Mouse (Mus musculus) midbrain, embryonic 14.5 days (tissue): ENCODE results near the gene Myo1d. TPM values are rescaled to one million over a fixed set of nuclear protein-coding genes. Genes with fewer than 3 reads are reported as not detected.

Experiments
- ATAC-seq: fragments of 200-750 bp; cut with Nextera tagmentation; 2 replicates; pipeline ENCODE4 v1.8.0; 2017; ENCODE audit warnings: moderate number of reproducible peaks, moderate library complexity; ENCODE audit not compliant: low FRiP score, low TSS enrichment
- DNase-seq: peaks from one replicate; pipeline ENCODE4 v3.0.0-alpha.2; 2015
- H3K27ac ChIP-seq: fragments of 300-500 bp; sonication (generic); replicated peaks from 2 replicates; pipeline ENCODE4 v1.5.1; 2014; ENCODE audit warnings: mild to moderate bottlenecking, low read depth, low read length, moderate library complexity
- H3K27me3 ChIP-seq: fragments of 300-500 bp; sonication (generic); 2 replicates; pipeline ENCODE4 v1.6.1; 2014; ENCODE audit warnings: low read length, control low read depth, mixed read lengths; ENCODE audit not compliant: control insufficient read depth, insufficient read depth
- H3K36me3 ChIP-seq: fragments of 300-500 bp; sonication (generic); 2 replicates; pipeline ENCODE4 v1.6.1; 2014; ENCODE audit warnings: low read length, control low read depth; ENCODE audit not compliant: control insufficient read depth, insufficient read depth
- H3K4me1 ChIP-seq: fragments of 300-500 bp; sonication (generic); 2 replicates; pipeline ENCODE4 v1.6.1; 2014; ENCODE audit warnings: mild to moderate bottlenecking, antibody characterized with exemption, low read length, control low read depth; ENCODE audit not compliant: control insufficient read depth, insufficient read depth
- H3K4me2 ChIP-seq: fragments of 300-500 bp; sonication (generic); 2 replicates; pipeline ENCODE4 v1.6.1; 2014; ENCODE audit warnings: mild to moderate bottlenecking, low read length, moderate library complexity
- H3K4me3 ChIP-seq: fragments of 300-500 bp; sonication (generic); replicated peaks from 2 replicates; pipeline ENCODE4 v1.5.1; 2014; ENCODE audit warnings: low read depth, low read length
- H3K9ac ChIP-seq: fragments of 300-500 bp; sonication (generic); replicated peaks from 2 replicates; pipeline ENCODE4 v1.6.1; 2014; ENCODE audit warnings: mild to moderate bottlenecking, low read length, moderate library complexity
- H3K9me3 ChIP-seq: fragments of 300-500 bp; sonication (generic); 2 replicates; pipeline ENCODE4 v1.6.1; 2016; ENCODE audit warnings: low read length, control low read depth, mixed read lengths; ENCODE audit not compliant: control insufficient read depth
- WGBS: fragments of 180-500 bp; shearing (Covaris S2); extraction: QIAGEN DNeasy Blood & Tissue Kit; methylation state at CpG from one replicate; pipeline ENCODE4 v1.1.7; 2014; 5-methylcytosine and 5-hydroxymethylcytosine counted together
- polyA plus RNA-seq: library from polyadenylated mRNA; unstranded; fragments of >200 nt; fragmentation: Nextera tagmentation; extraction: Ambion mirVana; gene quantifications from 2 replicates; pipeline ENCODE4 v1.2.1, GENCODE M21; 2014

The Myo1d gene
- polyA plus RNA-seq, 1 experiment from 2014 or later, result 2.6 TPM

GRCm38 (mm10) chr11:80489172-80489881, 290.5 kb downstream of the Myo1d start:
- no peaks in the 10 kb centered on the region for H3K36me3 ChIP-seq
- 0 out of 2 replicates have a peak overlapping the region, but pooled peaks have one; percentile 12 for H3K9ac ChIP-seq
- no peak overlapping the region for H3K4me3 ChIP-seq
- peaks cover 46% of the 10 kb centered on the region for H3K4me1 ChIP-seq
- H3K4me2 ChIP-seq, result no peak overlapping the region
- no peak for ATAC-seq
- H3K27me3 ChIP-seq, result no peaks in the 10 kb centered on the region
- peak overlapping the region; percentile 49; the same call in 1 of the 2 replicates for H3K27ac ChIP-seq
- H3K9me3 ChIP-seq, result no peaks in the 10 kb centered on the region
- WGBS, result 49% methylated on average over 12 of the region's 12 CpGs
- DNase-seq, result peak; percentile 57

- H3K9ac ChIP-seq, result no peak overlapping the region
- no peak overlapping the region for H3K4me3 ChIP-seq
- peaks cover 59% of the 10 kb centered on the region for H3K4me1 ChIP-seq
- H3K27ac ChIP-seq, result no peak overlapping the region
- ATAC-seq, result no peak
- H3K9me3 ChIP-seq, result no peaks in the 10 kb centered on the region
- no peaks in the 10 kb centered on the region for H3K27me3 ChIP-seq
- WGBS, result 52% methylated on average over 15 of the region's 15 CpGs
- no peak for DNase-seq
- H3K4me2 ChIP-seq, result no peak overlapping the region
- H3K36me3 ChIP-seq, result no peaks in the 10 kb centered on the region
Observed at GRCm38 (mm10) chr11:80487904-80488587, 291.8 kb downstream of the Myo1d start.

- DNase-seq, result no peak
- no peaks in the 10 kb centered on the region for H3K9me3 ChIP-seq
- H3K4me1 ChIP-seq, result peaks cover 81% of the 10 kb centered on the region
- peak overlapping the region; percentile 87; the same call in 1 of the 2 replicates for H3K27ac ChIP-seq
- H3K4me3 ChIP-seq, result no peak overlapping the region
- no peaks in the 10 kb centered on the region for H3K27me3 ChIP-seq
- 79% methylated on average over 10 of the region's 10 CpGs for WGBS
- ATAC-seq, result no peak
- no peak overlapping the region for H3K9ac ChIP-seq
- H3K4me2 ChIP-seq, result no peak overlapping the region
- peaks cover 8% of the 10 kb centered on the region; the same call in 1 of the 2 replicates for H3K36me3 ChIP-seq
Observed at GRCm38 (mm10) chr11:80485622-80486206, 294.1 kb downstream of the Myo1d start.

- Histone ChIP-seq H3K36me3 (peaks cover 11% of the 10 kb centered on the region), H3K4me3 (no peak overlapping the region), H3K9ac (no peak overlapping the region), H3K4me1 (peaks cover 80% of the 10 kb centered on the region), H3K9me3 (no peaks in the 10 kb centered on the region), H3K27me3 (no peaks in the 10 kb centered on the region), H3K4me2 (no peak overlapping the region), H3K27ac (peak overlapping the region; percentile 87; the same call in 1 of the 2 replicates)
- DNase-seq (no peak), ATAC-seq (no peak)
- 73% methylated on average over 9 of the region's 9 CpGs for WGBS
Observed at GRCm38 (mm10) chr11:80485120-80485551, 294.7 kb downstream of the Myo1d start.

- WGBS, result 11% methylated on average over 12 of the region's 12 CpGs
- Histone ChIP-seq H3K4me1 (peaks cover 80% of the 10 kb centered on the region), H3K4me2 (peak overlapping the region; percentile 98), H3K4me3 (peak overlapping the region; percentile 8; the same call in 1 of the 2 replicates), H3K9ac (peak overlapping the region; percentile 47; the same call in 1 of the 2 replicates), H3K9me3 (no peaks in the 10 kb centered on the region), H3K36me3 (peaks cover 19% of the 10 kb centered on the region), H3K27me3 (no peaks in the 10 kb centered on the region), H3K27ac (peak overlapping the region; percentile 87)
- DNase-seq (peak; percentile 89), ATAC-seq (peak; percentile 81)
Observed at GRCm38 (mm10) chr11:80484191-80484791, 295.5 kb downstream of the Myo1d start.

GRCm38 (mm10) chr11:80483536-80484067, 296.2 kb downstream of the Myo1d start:
- H3K4me3 ChIP-seq, result 0 out of 2 replicates have a peak overlapping the region, but pooled peaks have one; percentile 7
- peak overlapping the region; percentile 98 for H3K4me2 ChIP-seq
- peaks cover 73% of the 10 kb centered on the region for H3K4me1 ChIP-seq
- DNase-seq (no peak), ATAC-seq (no peak)
- no peaks in the 10 kb centered on the region for H3K9me3 ChIP-seq
- no peaks in the 10 kb centered on the region for H3K27me3 ChIP-seq
- H3K36me3 ChIP-seq, result peaks cover 23% of the 10 kb centered on the region
- 75% methylated on average over 6 of the region's 6 CpGs for WGBS
- peak overlapping the region; percentile 87 for H3K27ac ChIP-seq
- H3K9ac ChIP-seq, result peak overlapping the region; percentile 47

- H3K4me3 ChIP-seq, result peak overlapping the region; percentile 90; the same call in 1 of the 2 replicates
- peak overlapping the region; percentile 47 for H3K9ac ChIP-seq
- H3K4me1 ChIP-seq, result peaks cover 66% of the 10 kb centered on the region
- H3K27ac ChIP-seq, result peak overlapping the region; percentile 87
- no peak for ATAC-seq
- H3K4me2 ChIP-seq, result peak overlapping the region; percentile 98
- H3K9me3 ChIP-seq, result no peaks in the 10 kb centered on the region
- H3K36me3 ChIP-seq, result peaks cover 28% of the 10 kb centered on the region
- 87% methylated on average over 7 of the region's 7 CpGs for WGBS
- H3K27me3 ChIP-seq, result no peaks in the 10 kb centered on the region
- no peak for DNase-seq
Observed at GRCm38 (mm10) chr11:80482921-80483320, 296.9 kb downstream of the Myo1d start.

- ATAC-seq (no peak), DNase-seq (no peak)
- Histone ChIP-seq H3K27me3 (no peaks in the 10 kb centered on the region), H3K4me1 (peaks cover 61% of the 10 kb centered on the region), H3K4me2 (peak overlapping the region; percentile 98), H3K9ac (peak overlapping the region; percentile 47), H3K4me3 (peak overlapping the region; percentile 90), H3K36me3 (peaks cover 31% of the 10 kb centered on the region), H3K9me3 (no peaks in the 10 kb centered on the region), H3K27ac (0 out of 2 replicates have a peak overlapping the region, but pooled peaks have one; percentile 87)
- 82% methylated on average over 10 of the region's 10 CpGs for WGBS
Observed at GRCm38 (mm10) chr11:80482347-80482746, 297.5 kb downstream of the Myo1d start.
